Mouse (Mus musculus) heart, postnatal 4 days (tissue): ENCODE measurements around the gene Lhx4. TPM values are rescaled to one million over a fixed set of nuclear protein-coding genes. Genes with fewer than 3 reads are reported as not detected.
A peak's percentile ranks its signal among the peaks of the same experiment; 100 is the strongest.

Experiments
- DNase-seq: peaks from one replicate; pipeline ENCODE4 v3.0.0; 2021
- total RNA-seq, 2 experiments: library from RNA; stranded (reverse); gene quantifications; 2 replicates each; pipeline ENCODE4 v1.2.3; 2021

Gene Lhx4
- total RNA-seq, 2 experiments from 2014 or later = not detected

GRCm38 (mm10) chr1:155700886-155701285, 50.6 kb downstream of the Lhx4 start:
- peak; percentile 29 for DNase-seq

- DNase-seq = no peak
Observed at GRCm38 (mm10) chr1:155698373-155699159, 52.9 kb downstream of the Lhx4 start.

GRCm38 (mm10) chr1:155693443-155693842, 58.0 kb downstream of the Lhx4 start:
- DNase-seq = no peak

- no peak for DNase-seq
Observed at GRCm38 (mm10) chr1:155693026-155693425, 58.5 kb downstream of the Lhx4 start.

GRCm38 (mm10) chr1:155692230-155692629, 59.3 kb downstream of the Lhx4 start:
- no peak for DNase-seq

- DNase-seq = no peak
Observed at GRCm38 (mm10) chr1:155689558-155689957, 61.9 kb downstream of the Lhx4 start.

- no peak for DNase-seq
Observed at GRCm38 (mm10) chr1:155689141-155689540, 62.3 kb downstream of the Lhx4 start.

GRCm38 (mm10) chr1:155686816-155687215, 64.7 kb downstream of the Lhx4 start:
- DNase-seq = no peak

GRCm38 (mm10) chr1:155681116-155681799, 70.2 kb downstream of the Lhx4 start:
- DNase-seq = no peak

GRCm38 (mm10) chr1:155675570-155675969, 75.9 kb downstream of the Lhx4 start:
- no peak for DNase-seq

GRCm38 (mm10) chr1:155663994-155664393, 87.5 kb downstream of the Lhx4 start:
- no peak for DNase-seq

- DNase-seq = no peak
Observed at GRCm38 (mm10) chr1:155656321-155656720, 95.2 kb downstream of the Lhx4 start.

- DNase-seq = no peak
Observed at GRCm38 (mm10) chr1:155654961-155655360, 96.5 kb downstream of the Lhx4 start.

GRCm38 (mm10) chr1:155650121-155650846, 101.2 kb downstream of the Lhx4 start:
- DNase-seq = peak; percentile 11

Other genes with a start within 250 kb of the Lhx4 start
- 10 to 100 TPM; 66.1 to 67.6 TPM for gene Acbd6, start 193.6 kb downstream of the Lhx4 start, total RNA-seq
- 10 to 100 TPM; 76.5 to 77.4 TPM for gene Qsox1, start 61.2 kb upstream of the Lhx4 start, total RNA-seq
- 10 to 100 TPM; 35.4 to 37.7 TPM for gene Cep350, start 221.6 kb upstream of the Lhx4 start, total RNA-seq